Mouse (Mus musculus) intestine, postnatal 0 days (tissue): ENCODE results near the gene Usp54. TPM values are rescaled to one million over a fixed set of nuclear protein-coding genes. Genes with fewer than 3 reads are reported as not detected.

Experiments used
- ATAC-seq: fragments of 200-750 bp; cut with Nextera tagmentation; 2 replicates; pipeline ENCODE4 v1.8.0; 2017; ENCODE audit warnings: mild to moderate bottlenecking, moderate TSS enrichment, moderate library complexity
- H3K27ac ChIP-seq: fragments of 300-500 bp; sonication (generic); 2 replicates; pipeline ENCODE4 v1.5.1; 2014; ENCODE audit warnings: mild to moderate bottlenecking, low read depth, low read length, moderate library complexity
- H3K27me3 ChIP-seq: fragments of 300-500 bp; sonication (generic); replicated peaks from 2 replicates; pipeline ENCODE4 v1.6.1; 2014; ENCODE audit warnings: low read length, mixed read lengths; ENCODE audit not compliant: control insufficient read depth, insufficient read depth
- H3K36me3 ChIP-seq: fragments of 300-500 bp; sonication (generic); 2 replicates; pipeline ENCODE4 v1.6.1; 2014; ENCODE audit warnings: mild to moderate bottlenecking, moderate library complexity; ENCODE audit not compliant: control insufficient read depth, insufficient read depth
- H3K4me1 ChIP-seq: fragments of 300-500 bp; sonication (generic); replicated peaks from 2 replicates; pipeline ENCODE4 v1.6.1; 2014; ENCODE audit warnings: antibody characterized with exemption, low read length, mixed read lengths; ENCODE audit not compliant: control insufficient read depth, insufficient read depth
- H3K4me2 ChIP-seq: fragments of 300-500 bp; sonication (generic); replicated peaks from 2 replicates; pipeline ENCODE4 v1.6.1; 2014; ENCODE audit warnings: low read depth, mild to moderate bottlenecking, moderate library complexity
- H3K4me3 ChIP-seq: fragments of 300-500 bp; sonication (generic); 2 replicates; pipeline ENCODE4 v1.5.1; 2014; ENCODE audit warnings: low read depth, low read length
- H3K9ac ChIP-seq: fragments of 300-500 bp; sonication (generic); 2 replicates; pipeline ENCODE4 v1.6.1; 2014; ENCODE audit warnings: mild to moderate bottlenecking, low read depth, low read length
- H3K9me3 ChIP-seq: fragments of 300-500 bp; sonication (generic); 2 replicates; pipeline ENCODE4 v1.6.1; 2016; ENCODE audit warnings: mixed run types; ENCODE audit not compliant: control insufficient read depth
- CTCF ChIP-seq: sonication (generic); IDR thresholded peaks from 2 replicates; pipeline ENCODE4 v1.5.1; 2016; ENCODE audit warnings: low read depth, mild to moderate bottlenecking, control low read depth, antibody characterized with exemption, moderate library complexity
- WGBS: fragments of 180-500 bp; shearing (Covaris S2); extraction: QIAGEN DNeasy Blood & Tissue Kit; methylation state at CpG from one replicate; pipeline ENCODE4 v1.1.7; 2014; 5-methylcytosine and 5-hydroxymethylcytosine counted together
- polyA plus RNA-seq: library from polyadenylated mRNA; unstranded; fragments of >200 nt; fragmentation: Nextera tagmentation; extraction: Ambion mirVana; gene quantifications from 2 replicates; pipeline ENCODE4 v1.2.1, GENCODE M21; 2015

Usp54 gene
- polyA plus RNA-seq, 1 experiment from 2014 or later: 2.2 TPM

DNA sequence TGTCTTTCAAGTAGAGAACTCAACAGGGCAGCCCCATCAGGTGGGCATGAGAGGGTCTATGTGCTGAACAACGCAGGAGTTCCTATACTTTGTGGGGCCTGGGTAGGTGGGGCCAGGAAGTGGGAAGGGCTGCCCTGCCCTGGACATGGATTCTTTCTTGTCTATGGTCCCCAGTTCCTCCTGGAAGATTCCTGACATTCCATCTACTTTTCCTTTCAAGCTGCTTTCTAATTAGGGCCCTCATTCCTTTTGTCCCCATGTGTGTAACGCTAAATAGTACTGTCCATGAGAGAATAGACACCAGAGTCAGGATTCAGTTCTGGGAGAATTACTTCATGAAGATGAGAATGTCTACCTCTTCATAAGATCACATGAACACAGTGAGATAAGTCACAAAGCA, 22.7 kb upstream of the Usp54 start:
- no peak overlapping the region for H3K9ac ChIP-seq
- no peak overlapping the region for H3K27ac ChIP-seq
- 65% methylated on average over 2 of the region's 2 CpGs for WGBS
- H3K36me3 ChIP-seq: no peaks in the 10 kb centered on the region
- no peak for ATAC-seq
- H3K4me3 ChIP-seq: no peak overlapping the region
- H3K9me3 ChIP-seq: no peaks in the 10 kb centered on the region
- peaks cover 8% of the 10 kb centered on the region for H3K4me1 ChIP-seq
- TF ChIP-seq CTCF: no peak
- H3K4me2 ChIP-seq: no peak overlapping the region
- H3K27me3 ChIP-seq: 0 out of 2 replicates have a peak, but pooled peaks cover 5% of the 10 kb centered on the region

DNA sequence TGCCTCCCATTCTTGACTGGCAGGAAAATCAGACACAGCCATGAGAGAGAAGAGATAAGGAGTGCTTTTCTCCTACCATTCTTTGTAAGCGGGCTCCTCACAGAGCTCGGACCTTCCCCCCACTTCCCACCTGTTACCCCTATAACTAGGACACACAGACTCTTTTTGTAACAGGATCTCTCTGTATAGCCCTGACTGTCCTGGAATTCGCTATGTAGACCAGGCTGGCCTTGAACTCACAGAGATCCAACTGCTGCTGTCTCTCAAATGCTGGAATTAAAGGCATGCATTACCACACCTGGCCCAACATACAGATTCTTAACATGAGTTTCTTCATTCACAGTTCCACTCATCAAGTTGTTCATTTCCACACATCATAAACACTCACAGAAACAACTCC, 21.9 kb upstream of the Usp54 start:
- TF ChIP-seq CTCF: no peak
- H3K4me2 ChIP-seq: no peak overlapping the region
- no peak overlapping the region for H3K4me3 ChIP-seq
- H3K9ac ChIP-seq: no peak overlapping the region
- 0 out of 2 replicates have a peak, but pooled peaks cover 5% of the 10 kb centered on the region for H3K27me3 ChIP-seq
- H3K27ac ChIP-seq: no peak overlapping the region
- no peaks in the 10 kb centered on the region for H3K9me3 ChIP-seq
- 86% methylated on average over 3 of the region's 3 CpGs for WGBS
- no peak for ATAC-seq
- H3K4me1 ChIP-seq: peaks cover 8% of the 10 kb centered on the region
- H3K36me3 ChIP-seq: no peaks in the 10 kb centered on the region

DNA sequence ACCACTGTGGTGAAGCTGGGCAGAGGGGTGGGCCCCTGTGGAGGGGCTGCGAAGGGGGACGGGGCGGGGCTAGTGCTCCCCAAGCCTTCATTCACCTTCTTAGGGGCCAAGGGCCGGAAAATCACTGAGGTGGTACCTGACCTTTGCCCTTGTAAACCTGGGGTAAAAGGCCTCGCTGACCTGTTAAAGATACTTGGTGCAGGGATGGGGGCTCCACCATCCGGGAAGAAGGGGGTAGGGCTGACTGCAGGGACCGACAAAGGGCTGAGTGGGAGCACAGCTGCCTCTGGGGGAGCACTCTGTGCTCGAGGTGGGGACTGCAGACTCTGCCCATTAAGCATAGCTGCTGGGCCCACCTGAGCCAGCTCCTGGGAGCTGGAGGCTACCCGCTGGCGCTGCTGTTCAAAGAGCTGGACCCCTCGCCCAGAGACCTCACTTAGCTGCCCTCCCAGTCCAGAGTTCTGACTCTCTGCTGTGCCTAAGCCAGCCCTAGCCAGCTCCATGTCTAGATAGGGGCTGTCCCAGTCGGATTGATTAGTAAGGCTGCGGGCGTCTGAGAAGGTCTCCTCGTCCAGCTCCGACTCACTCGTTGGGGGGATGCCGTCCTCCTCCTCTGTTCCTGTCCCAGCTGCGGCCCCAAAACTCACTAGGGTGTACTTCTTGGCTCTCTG, 20.9 kb upstream of the Usp54 start:
- H3K9ac ChIP-seq: peak overlapping the region; percentile 68

DNA sequence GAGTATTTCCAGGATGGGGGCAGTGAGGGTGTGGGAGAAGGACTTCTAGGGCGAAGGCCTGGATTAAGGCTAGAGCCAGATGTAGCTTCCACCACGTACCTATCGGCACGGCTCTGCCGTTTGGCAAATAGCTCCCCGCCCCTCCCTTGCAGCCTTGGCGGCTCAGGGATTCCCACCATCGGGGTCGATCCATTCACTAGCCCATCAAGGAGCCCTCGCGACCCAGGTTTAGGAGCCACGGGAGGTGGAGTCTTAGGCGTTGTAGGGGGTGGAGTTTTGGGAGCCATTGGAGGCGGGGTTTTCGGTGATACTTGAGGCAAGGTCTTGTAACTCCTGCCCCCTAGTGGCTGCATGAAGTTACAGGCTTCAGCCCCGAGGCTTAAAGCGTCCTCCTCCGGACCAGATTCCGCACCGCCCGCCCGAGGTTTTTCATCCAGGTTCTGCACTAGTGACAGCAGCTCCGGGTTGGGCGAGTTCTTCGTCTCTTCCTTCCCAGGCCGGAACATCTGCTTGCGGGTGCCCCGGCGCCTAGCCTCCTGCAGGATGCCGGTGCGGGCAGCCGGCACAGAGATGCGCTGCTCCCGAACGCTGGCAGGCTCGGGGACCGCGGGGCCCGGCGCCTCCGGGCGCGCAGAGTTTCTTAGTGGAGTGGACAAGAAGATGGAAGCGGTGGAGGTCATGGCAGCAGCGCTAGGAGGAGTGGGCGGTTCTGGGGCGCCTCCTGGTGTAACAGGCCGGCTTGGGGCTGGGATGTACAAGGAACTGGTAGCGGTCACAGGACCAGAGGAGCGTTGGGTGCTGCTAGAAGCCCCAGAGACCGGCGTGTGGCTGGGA, 20.2 kb upstream of the Usp54 start:
- peak; percentile 77 for ATAC-seq
- Histone ChIP-seq H3K36me3 (no peaks in the 10 kb centered on the region), H3K4me1 (peaks cover 8% of the 10 kb centered on the region), H3K4me2 (peak overlapping the region; percentile 96), H3K9ac (peak overlapping the region; percentile 68), H3K9me3 (no peaks in the 10 kb centered on the region), H3K27me3 (0 out of 2 replicates have a peak, but pooled peaks cover 5% of the 10 kb centered on the region), H3K4me3 (peak overlapping the region; percentile 66), H3K27ac (peak overlapping the region; percentile 88)
- peak; percentile 91 for TF ChIP-seq CTCF
- WGBS: 2% methylated on average over 52 of the region's 52 CpGs

More for the DNA sequence above, 20.9 kb upstream of the Usp54 start:
- peak overlapping the region; percentile 88 for H3K27ac ChIP-seq
- H3K4me3 ChIP-seq: peak overlapping the region; percentile 66
- TF ChIP-seq CTCF: no peak
- 0 out of 2 replicates have a peak, but pooled peaks cover 5% of the 10 kb centered on the region for H3K27me3 ChIP-seq
- peaks cover 8% of the 10 kb centered on the region for H3K4me1 ChIP-seq
- 30% methylated on average over 16 of the region's 19 CpGs for WGBS
- H3K36me3 ChIP-seq: no peaks in the 10 kb centered on the region
- peak overlapping the region; percentile 96 for H3K4me2 ChIP-seq
- H3K9me3 ChIP-seq: no peaks in the 10 kb centered on the region
- peak; percentile 15; the same call in 1 of the 2 replicates for ATAC-seq

DNA sequence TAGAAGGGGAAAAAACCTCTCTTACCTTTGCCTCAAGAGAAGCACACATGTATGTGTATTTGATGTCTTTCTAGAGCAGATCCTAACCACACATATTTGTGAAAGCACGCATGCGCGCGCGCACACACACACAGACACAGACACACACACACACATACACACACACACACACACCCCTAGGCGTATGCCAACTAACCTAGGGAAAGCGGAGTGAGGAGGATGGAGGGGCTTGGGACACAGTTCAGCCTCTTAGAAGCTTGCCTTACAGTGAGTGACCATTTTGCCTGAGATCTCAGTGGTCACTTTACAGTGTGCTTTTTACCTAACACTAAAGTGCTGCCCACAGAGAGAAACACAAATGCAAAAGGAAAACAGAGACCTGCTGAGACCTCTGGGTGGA, 18.8 kb upstream of the Usp54 start:
- Histone ChIP-seq H3K36me3 (no peaks in the 10 kb centered on the region), H3K4me2 (no peak overlapping the region), H3K27ac (no peak overlapping the region), H3K4me1 (peaks cover 8% of the 10 kb centered on the region), H3K9ac (no peak overlapping the region), H3K4me3 (no peak overlapping the region), H3K9me3 (no peaks in the 10 kb centered on the region), H3K27me3 (0 out of 2 replicates have a peak, but pooled peaks cover 5% of the 10 kb centered on the region)
- no peak for ATAC-seq
- WGBS: 95% methylated on average over 7 of the region's 7 CpGs
- TF ChIP-seq CTCF: no peak

DNA sequence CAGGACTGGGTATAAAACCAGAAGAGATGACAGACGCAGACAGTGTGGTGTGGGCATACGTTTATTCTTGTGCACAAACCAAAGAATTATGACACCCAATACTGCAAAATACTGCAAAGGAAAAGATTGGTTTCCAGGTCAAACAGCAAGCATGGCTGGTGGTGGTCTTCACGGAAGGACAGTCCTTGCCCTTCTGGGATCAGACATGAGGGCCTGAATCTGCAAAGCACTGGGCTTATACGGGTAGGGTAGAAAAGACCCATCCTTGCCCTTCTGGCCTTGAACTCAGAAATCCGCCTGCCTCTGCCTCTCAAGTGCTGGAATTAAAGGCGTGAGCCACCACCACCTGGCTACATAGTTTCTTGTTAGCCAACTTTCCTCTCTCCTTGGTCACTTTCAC, 18.0 kb upstream of the Usp54 start:
- H3K27me3 ChIP-seq: 0 out of 2 replicates have a peak, but pooled peaks cover 5% of the 10 kb centered on the region
- H3K4me3 ChIP-seq: no peak overlapping the region
- no peak overlapping the region for H3K4me2 ChIP-seq
- ATAC-seq: no peak
- 88% methylated on average over 6 of the region's 6 CpGs for WGBS
- peaks cover 8% of the 10 kb centered on the region for H3K4me1 ChIP-seq
- no peaks in the 10 kb centered on the region for H3K36me3 ChIP-seq
- H3K9ac ChIP-seq: no peak overlapping the region
- H3K9me3 ChIP-seq: no peaks in the 10 kb centered on the region
- TF ChIP-seq CTCF: no peak
- no peak overlapping the region for H3K27ac ChIP-seq
